Mouse (Mus musculus) C3H10T1/2 (cell line): Measurements from ENCODE around the gene Zzz3. TPM values are rescaled to one million over a fixed set of nuclear protein-coding genes. Genes with fewer than 3 reads are reported as not detected.

Experiments used
- polyA plus RNA-seq, 2 experiments: library from polyadenylated mRNA; unstranded; fragments of >200 nt; fragmentation: generic; extraction: Trizol; gene quantifications; one replicate each; pipeline ENCODE4 v1.2.1; 2012; ENCODE audit warnings: missing spikeins in 2 of 2

Gene Zzz3
- polyA plus RNA-seq = 1 to 10 TPM in 1 of 2 experiments, under 1 TPM in 1; 0.66 to 5.2 TPM

GRCm38 (mm10) chr3:152395350-152396277 is at the start of gene Zzz3:
TSS of gene Zzz3 (plus strand) at chr3:152395473.

GRCm38 (mm10) chr3:152345732-152346632 is 49.3 kb upstream of the Zzz3 start, which contains the start of gene Usp33:
TSS of gene Usp33 (plus strand) at chr3:152346478.

Other genes starting within 250 kb of the Zzz3 start
- gene Gipc2, start 229.2 kb upstream of the Zzz3 start, polyA plus RNA-seq = under 1 TPM; 0.09 to 0.70 TPM
- 1 to 10 TPM in 1 of 2 experiments, under 1 TPM in 1; 0.62 to 7.5 TPM for gene Dnajb4, start 185.2 kb upstream of the Zzz3 start, polyA plus RNA-seq
- 10 to 100 TPM in 1 of 2 experiments, 1 to 10 TPM in 1; 8.1 to 19.8 TPM for gene Fubp1, start 185.1 kb upstream of the Zzz3 start, polyA plus RNA-seq
- 1 to 10 TPM; 1.4 to 2.2 TPM for gene Nexn, start 129.1 kb upstream of the Zzz3 start, polyA plus RNA-seq
- gene Miga1, start 55.1 kb upstream of the Zzz3 start, polyA plus RNA-seq = under 1 TPM; 0.27 to 0.66 TPM
- 1 to 10 TPM in 1 of 2 experiments, under 1 TPM in 1; 0.33 to 7.2 TPM for gene Usp33, start 49.0 kb upstream of the Zzz3 start, polyA plus RNA-seq